Mouse (Mus musculus) spleen, adult 2 months (tissue): ENCODE data around the gene Kif26a. TPM values are rescaled to one million over a fixed set of nuclear protein-coding genes. Genes with fewer than 3 reads are reported as not detected.

Experiments used
- DNase-seq, 2 experiments: peaks; one replicate each; pipeline versions ENCODE4 v3.0.0 to v3.0.0-alpha.2; 2012 to 2021; ENCODE audit warnings: low spot score in 2 of 2, low read depth in 1 of 2
- H3K27ac ChIP-seq: fragments of 200-500 bp; 2 replicates; pipeline ENCODE4 v1.5.1; 2012; ENCODE audit warnings: low read length, inconsistent platforms; ENCODE audit not compliant: insufficient read depth
- H3K27me3 ChIP-seq: fragments of 200-500 bp; 2 replicates; pipeline ENCODE4 v1.6.1; 2012; ENCODE audit warnings: mild to moderate bottlenecking, moderate library complexity, low read length, inconsistent platforms; ENCODE audit not compliant: control insufficient read depth, insufficient read depth
- H3K36me3 ChIP-seq: fragments of 200-500 bp; 2 replicates; pipeline ENCODE4 v1.6.1; 2012; ENCODE audit warnings: mild to moderate bottlenecking, low read length, inconsistent platforms; ENCODE audit not compliant: control insufficient read depth, insufficient read depth
- H3K4me1 ChIP-seq: fragments of 200-500 bp; 2 replicates; pipeline ENCODE4 v1.6.1; 2011; ENCODE audit warnings: inconsistent platforms; ENCODE audit not compliant: control insufficient read depth, insufficient read depth, insufficient read length
- H3K4me3 ChIP-seq: fragments of 200-500 bp; 2 replicates; pipeline ENCODE4 v1.5.1; 2011; ENCODE audit warnings: mild to moderate bottlenecking, inconsistent platforms; ENCODE audit not compliant: insufficient read depth, insufficient read length; ENCODE audit errors: extremely low read depth
- CTCF ChIP-seq: fragments of 200-500 bp; IDR thresholded peaks from 2 replicates; pipeline ENCODE4 v1.5.1; 2011; ENCODE audit warnings: mild to moderate bottlenecking, inconsistent platforms; ENCODE audit not compliant: insufficient read depth, insufficient read length, insufficient replicate concordance; ENCODE audit errors: extremely low read depth
- POLR2A ChIP-seq: fragments of 200-500 bp; IDR thresholded peaks from 2 replicates; pipeline ENCODE4 v1.6.1; 2011; ENCODE audit warnings: low read depth, low read length, inconsistent platforms
- WGBS: fragments of 180-500 bp; shearing (Covaris S2); methylation state at CpG from one replicate; pipeline ENCODE4 v1.1.7; 2018; 5-methylcytosine and 5-hydroxymethylcytosine counted together
- polyA plus RNA-seq: library from polyadenylated mRNA; depleted of rRNA; stranded (reverse); fragments of >200 nt; gene quantifications from 2 replicates; pipeline ENCODE4 v1.2.3, GENCODE M21; 2012

Kif26a gene
- polyA plus RNA-seq, 1 experiment: 1.8 TPM

- no peak overlapping the region for H3K4me3 ChIP-seq
- H3K36me3 ChIP-seq: no peaks in the 10 kb centered on the region
- no peaks in the 10 kb centered on the region for H3K4me1 ChIP-seq
- DNase-seq: no peak
- WGBS: 65% methylated on average over 5 of the region's 5 CpGs
- TF ChIP-seq POLR2A: no peak
- TF ChIP-seq CTCF: no peak
- H3K27me3 ChIP-seq: no peaks in the 10 kb centered on the region
- no peak overlapping the region for H3K27ac ChIP-seq
Observed at GRCm38 (mm10) chr12:112117006-112117405, 29.0 kb upstream of the Kif26a start.

GRCm38 (mm10) chr12:112117649-112118048 is 28.4 kb upstream of the Kif26a start:
- DNase-seq: no peak
- no peak for TF ChIP-seq CTCF
- TF ChIP-seq POLR2A: no peak
- H3K36me3 ChIP-seq: no peaks in the 10 kb centered on the region
- H3K4me1 ChIP-seq: no peaks in the 10 kb centered on the region
- H3K27ac ChIP-seq: no peak overlapping the region
- H3K27me3 ChIP-seq: no peaks in the 10 kb centered on the region
- 74% methylated on average over 7 of the region's 7 CpGs for WGBS
- H3K4me3 ChIP-seq: no peak overlapping the region

- H3K27ac ChIP-seq: no peak overlapping the region
- TF ChIP-seq POLR2A: no peak
- no peak for TF ChIP-seq CTCF
- H3K4me3 ChIP-seq: no peak overlapping the region
- no peaks in the 10 kb centered on the region for H3K27me3 ChIP-seq
- no peaks in the 10 kb centered on the region for H3K36me3 ChIP-seq
- no peak for DNase-seq
- H3K4me1 ChIP-seq: no peaks in the 10 kb centered on the region
- WGBS: 74% methylated on average over 3 of the region's 3 CpGs
Observed at GRCm38 (mm10) chr12:112121188-112121587, 24.8 kb upstream of the Kif26a start.

- TF ChIP-seq CTCF (no peak), POLR2A (no peak)
- no peaks in the 10 kb centered on the region for H3K36me3 ChIP-seq
- H3K27ac ChIP-seq: no peak overlapping the region
- WGBS: 40% methylated on average over 14 of the region's 14 CpGs
- H3K4me3 ChIP-seq: no peak overlapping the region
- no peaks in the 10 kb centered on the region; the same call in 1 of the 2 replicates for H3K4me1 ChIP-seq
- no peak for DNase-seq
- peaks cover 6% of the 10 kb centered on the region for H3K27me3 ChIP-seq
Observed at GRCm38 (mm10) chr12:112125903-112126302, 20.1 kb upstream of the Kif26a start.

GRCm38 (mm10) chr12:112126931-112127635 is 18.9 kb upstream of the Kif26a start:
- WGBS: 78% methylated on average over 14 of the region's 14 CpGs
- Histone ChIP-seq H3K27ac (no peak overlapping the region), H3K36me3 (no peaks in the 10 kb centered on the region), H3K4me1 (no peaks in the 10 kb centered on the region; the same call in 1 of the 2 replicates), H3K27me3 (peaks cover 9% of the 10 kb centered on the region), H3K4me3 (no peak overlapping the region)
- no peak for DNase-seq
- no peak for TF ChIP-seq POLR2A
- TF ChIP-seq CTCF: no peak

- H3K27me3 ChIP-seq: peaks cover 9% of the 10 kb centered on the region
- no peak overlapping the region for H3K27ac ChIP-seq
- no peak overlapping the region for H3K4me3 ChIP-seq
- no peak for DNase-seq
- TF ChIP-seq CTCF: no peak
- no peak for TF ChIP-seq POLR2A
- no peaks in the 10 kb centered on the region for H3K36me3 ChIP-seq
- 92% methylated on average over 4 of the region's 4 CpGs for WGBS
- no peaks in the 10 kb centered on the region; the same call in 1 of the 2 replicates for H3K4me1 ChIP-seq
Observed at GRCm38 (mm10) chr12:112128526-112128925, 17.5 kb upstream of the Kif26a start.

GRCm38 (mm10) chr12:112129300-112129856 is 16.6 kb upstream of the Kif26a start:
- peaks cover 9% of the 10 kb centered on the region for H3K27me3 ChIP-seq
- WGBS: 54% methylated on average over 6 of the region's 6 CpGs
- no peaks in the 10 kb centered on the region; the same call in 1 of the 2 replicates for H3K4me1 ChIP-seq
- no peaks in the 10 kb centered on the region for H3K36me3 ChIP-seq
- no peak for DNase-seq
- TF ChIP-seq CTCF (no peak), POLR2A (no peak)
- no peak overlapping the region for H3K4me3 ChIP-seq
- H3K27ac ChIP-seq: no peak overlapping the region
